Mouse (Mus musculus): ENCODE measurements around the gene Gm14137. TPM values are rescaled to one million over a fixed set of nuclear protein-coding genes. Genes with fewer than 3 reads are reported as not detected.

Gm14137 gene
- 0.26 and 0.35 TPM in 2 replicates for polyA plus RNA-seq (2016; fragmentation: Nextera tagmentation; extraction: Ambion mirVana)

- Histone ChIP-seq H3K27me3 (replicated peaks) (peaks cover 13% of the 10 kb centered on the region; the same call in 1 of the 2 replicates), H3K27ac (no peak within 1 kb of the TSS), H3K4me3 (no peak within 1 kb of the TSS), H3K4me1 (peaks cover 38% of the 10 kb centered on the region), H3K36me3 (peaks cover 15% of the 10 kb centered on the region; the same call in 1 of the 2 replicates), H3K9ac (no peak within 1 kb of the TSS), H3K9me3 (replicated peaks) (no peaks in the 10 kb centered on the region), H3K4me2 (no peak within 1 kb of the TSS)
- 55% methylated on average over 8 of the region's 8 CpGs for WGBS (ENCODE audit: insufficient replicate concordance)
- no peak for ATAC-seq
These were observed at the start of gene Gm14137 for GRCm38 (mm10) chr2:119173991-119174651. Gene Gm14137 (plus strand): TSS chr2:119174509.

GRCm38 (mm10) chr2:119136346-119136898 is 37.9 kb upstream of the Gm14137 start:
- peaks cover 99% of the 10 kb centered on the region for H3K36me3 ChIP-seq
- H3K4me2 ChIP-seq, result peak overlapping the region; percentile 48
- ATAC-seq, result peak; percentile 98
- H3K27me3 ChIP-seq (replicated peaks), result no peaks in the 10 kb centered on the region
- peak overlapping the region; percentile 91 for H3K27ac ChIP-seq
- no peaks in the 10 kb centered on the region for H3K9me3 ChIP-seq (replicated peaks)
- WGBS (ENCODE audit: insufficient replicate concordance), result 18% methylated on average over 5 of the region's 5 CpGs
- H3K4me1 ChIP-seq, result peaks cover 38% of the 10 kb centered on the region
- peak overlapping the region; percentile 15 for H3K9ac ChIP-seq
- 0 out of 2 replicates have a peak overlapping the region, but pooled peaks have one; percentile 8 for H3K4me3 ChIP-seq

DNA sequence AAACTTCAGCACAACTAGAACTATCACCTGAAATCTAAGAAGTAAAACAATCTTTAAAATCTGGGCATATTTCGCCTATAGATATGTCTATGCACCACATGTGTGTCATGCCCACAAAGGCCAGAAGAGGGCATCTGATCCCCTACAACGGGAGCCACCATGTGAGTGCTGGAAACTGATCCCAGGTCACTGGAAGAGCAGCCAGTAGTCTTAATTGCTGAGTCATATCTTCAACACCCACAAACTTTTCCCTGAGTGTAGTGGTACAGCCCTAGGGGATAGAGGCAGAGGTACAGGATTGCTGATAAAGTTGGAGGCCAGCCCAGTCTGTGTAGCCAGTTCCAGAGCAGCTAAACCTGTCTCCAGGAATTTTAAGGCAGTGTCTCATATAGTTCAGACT is 29.1 kb upstream of the Gm14137 start:
- Histone ChIP-seq H3K4me1 (peaks cover 13% of the 10 kb centered on the region), H3K4me2 (no peak overlapping the region), H3K27me3 (replicated peaks) (no peaks in the 10 kb centered on the region), H3K9ac (no peak overlapping the region), H3K36me3 (peaks cover 99% of the 10 kb centered on the region), H3K9me3 (replicated peaks) (peaks cover 9% of the 10 kb centered on the region; the same call in 1 of the 2 replicates), H3K27ac (no peak overlapping the region), H3K4me3 (no peak overlapping the region)
- peak; percentile 55 for ATAC-seq
- WGBS (ENCODE audit: insufficient replicate concordance), result 73% methylated on average over 2 of the region's 2 CpGs

DNA sequence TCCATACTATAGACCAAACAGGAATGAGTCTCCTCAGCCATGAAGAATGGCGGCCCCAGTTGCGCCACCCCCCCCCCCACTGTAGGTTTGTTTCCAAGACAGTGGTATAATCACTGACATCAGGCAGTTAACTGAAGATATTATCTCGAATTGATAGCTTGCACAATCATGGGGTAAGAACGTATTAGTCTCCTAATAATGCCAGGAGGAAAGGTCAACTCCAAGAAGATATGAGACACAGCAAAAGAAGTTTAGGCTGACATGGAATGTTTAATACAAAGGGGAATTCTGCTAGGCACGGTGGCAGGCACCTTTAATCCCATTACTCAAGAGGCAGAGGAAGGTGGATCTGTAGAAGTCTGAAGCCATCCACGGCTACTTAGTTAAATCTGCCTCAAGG is 27.9 kb upstream of the Gm14137 start:
- H3K4me1 ChIP-seq, result peaks cover 14% of the 10 kb centered on the region
- no peak overlapping the region for H3K9ac ChIP-seq
- H3K9me3 ChIP-seq (replicated peaks), result peaks cover 9% of the 10 kb centered on the region; the same call in 1 of the 2 replicates
- no peak overlapping the region for H3K4me3 ChIP-seq
- peaks cover 99% of the 10 kb centered on the region for H3K36me3 ChIP-seq
- no peak for ATAC-seq
- WGBS (ENCODE audit: insufficient replicate concordance), result 78% methylated on average over 6 of the region's 6 CpGs
- no peak overlapping the region for H3K27ac ChIP-seq
- H3K27me3 ChIP-seq (replicated peaks), result no peaks in the 10 kb centered on the region
- no peak overlapping the region for H3K4me2 ChIP-seq

DNA sequence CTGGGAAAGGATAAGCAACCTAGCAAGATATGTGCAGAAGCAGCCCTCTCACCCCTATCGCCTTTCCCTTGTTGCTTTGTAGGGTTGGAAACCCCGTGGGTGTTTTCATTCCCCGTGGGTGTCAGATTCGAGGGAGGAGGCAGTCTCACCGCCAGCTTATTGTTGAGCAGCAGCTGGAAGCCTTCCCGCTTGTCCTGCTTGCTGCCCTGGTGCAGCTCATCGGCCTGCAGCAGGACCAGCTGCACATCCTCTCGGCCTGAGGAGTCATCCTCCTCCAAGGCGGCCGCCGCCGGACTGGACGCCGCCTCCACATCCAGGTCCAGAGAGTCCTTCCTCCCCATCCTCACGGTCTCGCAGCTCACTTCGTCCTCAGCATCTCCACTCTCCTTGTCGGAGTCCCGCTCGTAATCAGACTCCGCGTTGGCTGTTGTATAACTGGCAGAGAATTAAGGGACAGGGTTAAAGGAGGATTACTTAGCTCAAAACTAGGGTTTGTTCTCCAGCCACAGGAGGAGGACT is 27.1 kb upstream of the Gm14137 start:
- no peak for ATAC-seq
- H3K36me3 ChIP-seq, result peaks cover 99% of the 10 kb centered on the region

DNA sequence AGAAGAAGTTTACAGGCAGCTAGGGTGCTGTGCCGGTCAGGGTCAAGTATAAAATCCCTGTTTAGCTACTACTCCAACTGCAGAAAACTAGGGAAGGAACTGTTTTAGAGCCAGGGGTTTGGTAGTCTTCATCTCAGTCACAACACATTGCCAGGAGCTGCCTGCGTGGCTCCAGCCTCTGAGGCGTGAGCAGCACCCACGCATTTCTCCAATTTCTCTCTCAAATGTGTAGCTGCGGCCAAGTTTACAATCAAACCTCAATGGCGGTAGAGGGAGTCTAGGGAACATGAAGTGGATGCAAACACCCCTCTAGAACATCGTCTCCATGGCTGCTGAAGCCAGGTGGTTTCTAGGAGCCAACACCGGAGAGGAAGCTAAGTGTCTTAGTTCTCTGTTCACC is 26.5 kb upstream of the Gm14137 start:
- Histone ChIP-seq H3K27me3 (replicated peaks) (no peaks in the 10 kb centered on the region), H3K4me3 (no peak overlapping the region), H3K9ac (no peak overlapping the region), H3K9me3 (replicated peaks) (peaks cover 9% of the 10 kb centered on the region; the same call in 1 of the 2 replicates), H3K36me3 (peaks cover 99% of the 10 kb centered on the region), H3K27ac (no peak overlapping the region), H3K4me1 (peaks cover 28% of the 10 kb centered on the region), H3K4me2 (no peak overlapping the region)
- 91% methylated on average over 8 of the region's 8 CpGs for WGBS (ENCODE audit: insufficient replicate concordance)
- no peak for ATAC-seq

More for the DNA sequence above, 27.1 kb upstream of the Gm14137 start:
- Histone ChIP-seq H3K4me1 (peaks cover 22% of the 10 kb centered on the region), H3K27me3 (replicated peaks) (no peaks in the 10 kb centered on the region), H3K27ac (no peak overlapping the region), H3K9ac (no peak overlapping the region), H3K4me3 (no peak overlapping the region), H3K9me3 (replicated peaks) (peaks cover 9% of the 10 kb centered on the region; the same call in 1 of the 2 replicates), H3K4me2 (no peak overlapping the region)
- 90% methylated on average over 22 of the region's 22 CpGs for WGBS (ENCODE audit: insufficient replicate concordance)

DNA sequence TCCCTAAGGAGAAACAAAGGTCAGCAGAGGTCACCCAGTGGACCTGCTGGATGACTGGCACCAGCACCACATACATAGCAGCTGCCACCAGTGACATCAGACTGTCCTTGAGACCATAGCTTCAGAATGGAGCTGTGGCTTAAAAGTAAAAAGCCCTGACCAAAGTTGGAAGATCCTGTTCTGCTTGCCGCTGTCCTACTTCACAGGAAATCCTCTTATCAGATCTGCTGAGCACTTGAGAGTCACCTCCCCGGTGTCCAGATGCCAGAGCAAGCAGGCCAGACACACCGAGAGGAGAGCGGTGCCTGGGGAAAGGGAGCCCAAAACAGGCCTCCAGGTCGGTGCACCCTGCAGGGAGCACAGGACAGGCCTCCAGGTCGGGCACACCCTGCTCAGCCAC is 22.1 kb upstream of the Gm14137 start:
- no peak overlapping the region for H3K4me2 ChIP-seq
- peaks cover 60% of the 10 kb centered on the region for H3K4me1 ChIP-seq
- H3K9ac ChIP-seq, result no peak overlapping the region
- H3K4me3 ChIP-seq, result no peak overlapping the region
- no peak for ATAC-seq
- H3K9me3 ChIP-seq (replicated peaks), result no peaks in the 10 kb centered on the region
- peaks cover 74% of the 10 kb centered on the region for H3K36me3 ChIP-seq
- 0 out of 2 replicates have a peak overlapping the region, but pooled peaks have one; percentile 98 for H3K27ac ChIP-seq
- H3K27me3 ChIP-seq (replicated peaks), result no peaks in the 10 kb centered on the region
- 41% methylated on average over 6 of the region's 6 CpGs for WGBS (ENCODE audit: insufficient replicate concordance)

- Histone ChIP-seq H3K9ac (peak overlapping the region; percentile 96), H3K27ac (peak overlapping the region; percentile 98), H3K4me2 (peak overlapping the region; percentile 85), H3K36me3 (peaks cover 50% of the 10 kb centered on the region), H3K9me3 (replicated peaks) (no peaks in the 10 kb centered on the region), H3K4me1 (peaks cover 54% of the 10 kb centered on the region), H3K27me3 (replicated peaks) (no peaks in the 10 kb centered on the region), H3K4me3 (peak overlapping the region; percentile 97)
- ATAC-seq, result peak; percentile 45
- 55% methylated on average over 2 of the region's 2 CpGs for WGBS (ENCODE audit: insufficient replicate concordance)
These were observed 19.6 kb upstream of the Gm14137 start for GRCm38 (mm10) chr2:119154683-119155082.

DNA sequence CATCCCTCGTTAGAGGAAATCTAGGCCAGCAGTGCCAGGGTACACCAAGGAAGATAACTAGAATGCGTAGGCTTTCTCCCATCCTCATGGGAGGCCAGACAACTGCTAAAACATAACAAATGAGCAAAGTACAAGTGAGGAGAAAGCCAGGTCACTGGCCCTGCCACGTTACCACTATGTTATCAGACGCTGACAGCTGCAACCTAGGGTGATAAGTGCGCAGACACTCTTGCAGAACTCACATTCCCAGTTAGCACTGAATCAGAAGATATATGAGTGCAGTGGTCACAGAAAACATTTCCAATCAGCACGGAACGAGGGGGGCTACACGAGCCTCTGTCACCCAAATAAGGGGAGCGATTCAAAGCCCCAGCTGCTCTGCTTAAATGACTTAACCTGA is 18.9 kb upstream of the Gm14137 start:
- H3K27me3 ChIP-seq (replicated peaks), result no peaks in the 10 kb centered on the region
- peak overlapping the region; percentile 85 for H3K4me2 ChIP-seq
- peak; percentile 89 for ATAC-seq
- peak overlapping the region; percentile 98 for H3K27ac ChIP-seq
- WGBS (ENCODE audit: insufficient replicate concordance), result 17% methylated on average over 9 of the region's 9 CpGs
- H3K9ac ChIP-seq, result peak overlapping the region; percentile 96
- peaks cover 51% of the 10 kb centered on the region for H3K4me1 ChIP-seq
- peak overlapping the region; percentile 97 for H3K4me3 ChIP-seq
- H3K9me3 ChIP-seq (replicated peaks), result no peaks in the 10 kb centered on the region
- H3K36me3 ChIP-seq, result peaks cover 43% of the 10 kb centered on the region

DNA sequence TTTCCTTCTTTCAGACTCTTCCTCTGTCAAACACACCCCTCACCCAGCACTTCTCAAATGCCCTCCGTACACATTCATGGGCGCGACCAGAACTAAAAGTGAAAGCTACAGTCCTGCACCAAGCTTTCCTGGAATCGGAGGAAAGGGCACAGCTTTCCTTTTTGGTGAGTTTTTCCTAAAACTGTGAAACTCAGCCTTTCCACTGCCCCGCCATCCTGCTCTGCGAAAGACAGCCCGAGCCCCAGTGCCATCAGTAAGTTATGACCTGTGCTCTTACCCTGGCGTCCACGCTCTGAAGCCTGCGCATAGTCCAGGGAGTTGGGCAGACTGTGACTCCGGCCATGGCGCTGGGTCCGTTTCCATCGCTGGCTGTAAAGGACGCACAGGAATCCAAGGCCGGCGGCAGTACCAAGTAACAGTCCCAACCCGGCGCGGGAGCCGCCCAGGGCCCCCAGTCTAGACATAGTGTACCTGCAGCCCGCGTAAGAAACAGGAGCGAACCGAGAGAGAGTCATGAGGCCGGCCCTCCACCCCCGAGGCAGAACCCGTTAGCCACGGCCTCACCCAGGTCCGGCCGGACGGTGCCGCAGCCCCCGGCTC is 18.1 kb upstream of the Gm14137 start:
- peak overlapping the region; percentile 98 for H3K27ac ChIP-seq
- H3K36me3 ChIP-seq, result peaks cover 35% of the 10 kb centered on the region
- WGBS (ENCODE audit: insufficient replicate concordance), result 2% methylated on average over 34 of the region's 34 CpGs
- ATAC-seq, result peak; percentile 49
- peaks cover 51% of the 10 kb centered on the region for H3K4me1 ChIP-seq
- no peaks in the 10 kb centered on the region for H3K9me3 ChIP-seq (replicated peaks)
- H3K9ac ChIP-seq, result peak overlapping the region; percentile 96
- H3K4me3 ChIP-seq, result peak overlapping the region; percentile 97
- H3K27me3 ChIP-seq (replicated peaks), result no peaks in the 10 kb centered on the region; the same call in 1 of the 2 replicates
- peak overlapping the region; percentile 85 for H3K4me2 ChIP-seq

DNA sequence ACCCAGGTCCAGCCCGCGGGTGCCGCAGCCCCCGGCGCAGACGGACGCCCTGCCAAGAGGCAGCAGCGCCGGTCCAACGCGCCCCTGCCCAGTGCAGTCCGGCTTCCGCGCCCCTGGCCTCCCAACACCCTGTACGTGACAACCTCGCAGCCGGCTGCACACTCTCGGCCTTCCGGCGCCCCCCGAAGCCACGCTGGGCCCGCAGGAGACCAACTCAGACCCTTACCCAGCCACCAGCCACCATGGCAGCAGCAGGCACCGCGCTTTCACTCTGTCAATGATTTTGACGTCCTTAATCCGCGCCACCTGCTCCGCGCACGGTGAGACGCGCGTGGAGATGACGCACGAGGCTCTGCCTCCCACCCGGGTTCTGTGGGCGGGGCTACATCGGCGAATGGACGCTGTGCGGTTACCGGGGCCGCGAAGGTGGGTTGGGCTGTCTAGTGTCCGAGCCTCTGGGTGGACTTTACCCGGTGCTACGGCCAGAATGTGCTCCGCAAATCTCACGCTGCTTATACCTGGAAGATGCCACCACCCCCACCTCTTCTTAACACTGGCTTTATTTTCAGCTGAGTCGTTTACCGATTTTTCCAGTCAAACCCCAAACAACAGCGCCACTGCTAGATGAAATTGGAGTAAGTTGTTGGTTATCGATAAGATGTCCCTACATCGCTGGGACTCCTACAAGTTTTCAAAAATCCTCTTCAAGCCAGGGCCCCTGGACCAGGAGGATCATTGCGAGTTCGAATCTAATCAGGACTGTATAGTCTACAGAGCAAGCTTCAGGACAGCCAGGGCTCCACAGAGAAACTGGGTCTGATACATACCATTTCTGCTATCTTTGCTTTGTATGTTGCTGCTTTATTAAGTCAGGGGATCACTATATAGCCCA is 17.4 kb upstream of the Gm14137 start, which contains the start of gene Rmdn3:
TSS of gene Rmdn3 (minus strand) at position 354 of the 892 bp plus-strand sequence.
- ATAC-seq, result peak; percentile 67
- WGBS (ENCODE audit: insufficient replicate concordance), result under 1% methylated on average over 57 of the region's 57 CpGs
- Histone ChIP-seq H3K4me1 (peaks cover 45% of the 10 kb centered on the region), H3K4me3 (peak within 1 kb of the TSS; percentile 97), H3K9ac (peak within 1 kb of the TSS; percentile 96), H3K9me3 (replicated peaks) (no peaks in the 10 kb centered on the region), H3K27me3 (replicated peaks) (no peaks in the 10 kb centered on the region; the same call in 1 of the 2 replicates), H3K27ac (peak within 1 kb of the TSS; percentile 98), H3K36me3 (peaks cover 27% of the 10 kb centered on the region), H3K4me2 (peak within 1 kb of the TSS; percentile 85)

Measured in liver, embryonic 12.5 days (tissue).